Mouse (Mus musculus) CH12.LX (cell line): ENCODE results near the gene Ctrl.

ENCODE experiments used
- CHD2 ChIP-seq: IDR thresholded peaks from 2 replicates; pipeline ENCODE4 v1.6.1; 2011; ENCODE audit warnings: low read length, improper control_type of control experiment
- CTCF ChIP-seq, 2 experiments: IDR thresholded peaks in 1 of 2; conservative IDR thresholded peaks in 1 of 2; 2 replicates each; pipeline ENCODE4 v1.5.1; 2011 to 2012; ENCODE audit warnings: low read depth in 2 of 2, low read length in 2 of 2, improper control_type of control experiment in 1 of 2, inconsistent platforms in 1 of 2, mild to moderate bottlenecking in 1 of 2, moderate library complexity in 1 of 2
- EP300 ChIP-seq: IDR thresholded peaks from 2 replicates; pipeline ENCODE4 v1.6.1; 2011; ENCODE audit warnings: low read length, improper control_type of control experiment
- GABPA ChIP-seq: IDR thresholded peaks from 2 replicates; pipeline ENCODE4 v1.6.1; 2012; ENCODE audit warnings: low read depth, low read length, improper control_type of control experiment, inconsistent platforms; ENCODE audit not compliant: insufficient replicate concordance
- IRF4 ChIP-seq: IDR thresholded peaks from 2 replicates; pipeline ENCODE4 v1.6.1; 2014; ENCODE audit warnings: low read depth, mild to moderate bottlenecking, inconsistent platforms, low read length, improper control_type of control experiment
- MAX ChIP-seq: IDR thresholded peaks from 2 replicates; pipeline ENCODE4 v1.6.1; 2011; ENCODE audit warnings: low read length, improper control_type of control experiment
- MXI1 ChIP-seq: IDR thresholded peaks from 2 replicates; pipeline ENCODE4 v1.6.1; 2011; ENCODE audit warnings: mild to moderate bottlenecking, low read depth, low read length, improper control_type of control experiment
- POLR2AphosphoS2 ChIP-seq: IDR thresholded peaks from 2 replicates; pipeline ENCODE4 v1.6.1; 2011; ENCODE audit warnings: low read depth, low read length, improper control_type of control experiment
- SMC3 ChIP-seq: IDR thresholded peaks from 2 replicates; pipeline ENCODE4 v1.6.1; 2011; ENCODE audit warnings: low read depth, low read length, improper control_type of control experiment
- TCF12 ChIP-seq: IDR thresholded peaks from 2 replicates; pipeline ENCODE4 v1.6.1; 2014; ENCODE audit warnings: low read depth, mild to moderate bottlenecking, inconsistent platforms, low read length, improper control_type of control experiment
- ZC3H11A ChIP-seq: IDR thresholded peaks from 2 replicates; pipeline ENCODE4 v1.6.1; 2012; ENCODE audit warnings: low read depth, mild to moderate bottlenecking, inconsistent platforms, low read length, improper control_type of control experiment

GRCm38 (mm10) chr8:105981146-105981545, 47.5 kb upstream of the Ctrl start:
- TF ChIP-seq TCF12 (no peak), IRF4 (no peak), GABPA (no peak), EP300 (no peak), CTCF (conservative IDR thresholded peaks at IDR 0.05 in 1 of 2, IDR thresholded peaks at IDR 0.05 in 1 of 2; ENCODE audit: low read depth in 2 of 2, low read length in 2 of 2) (peak in 1 of 2 experiments; percentile 20; a peak in 2 of 4 replicates), CHD2 (no peak), ZC3H11A (no peak), SMC3 (no peak), POLR2AphosphoS2 (no peak), MXI1 (no peak), MAX (no peak)
